Mouse (Mus musculus) frontal cortex, adult (tissue): ENCODE measurements around the gene Mxra7.
"Not testable (repeated sequence)": the region's sequence is repeated elsewhere in the genome, so short reads cannot be mapped to it uniquely, and the experiment has no call there.

Experiments
- ATAC-seq: cut with Nextera tagmentation; 2 replicates; pipeline ENCODE4 v1.9.2; 2017; ENCODE audit warnings: mild to moderate bottlenecking, moderate library complexity, mixed read lengths; ENCODE audit not compliant: low TSS enrichment

Gene Mxra7

DNA sequence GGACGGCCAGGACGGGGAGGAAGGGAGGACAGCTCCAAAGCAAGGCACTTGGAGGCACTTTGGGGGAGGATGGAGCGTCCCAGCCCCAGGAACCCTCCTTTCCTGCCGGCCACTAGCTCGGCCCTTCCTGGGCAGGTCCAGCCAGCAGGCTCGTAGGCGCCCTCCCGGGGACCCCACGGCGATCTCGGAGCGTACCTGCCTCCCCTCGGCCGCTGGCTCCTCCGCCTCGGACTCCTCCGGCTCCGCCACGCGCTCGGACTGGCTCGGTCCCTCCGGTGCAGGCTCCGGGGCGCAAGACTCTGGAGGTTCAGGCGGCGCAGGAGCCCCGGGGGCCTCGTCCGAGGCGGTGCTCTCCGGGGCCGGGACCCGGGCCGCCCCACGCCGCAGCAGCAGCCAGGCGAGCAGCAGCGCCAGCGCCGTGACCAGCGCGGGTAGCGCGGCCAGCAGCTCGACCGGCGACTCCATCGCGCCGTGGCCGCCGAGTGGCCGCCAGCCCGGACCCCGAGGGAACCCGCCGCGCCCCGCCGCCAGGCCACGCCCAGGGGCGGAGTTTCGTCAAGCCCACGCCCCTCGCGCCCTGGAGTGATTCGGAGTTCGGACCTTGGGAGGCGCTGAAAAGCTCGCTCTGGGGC is at the start of gene Mxra7:
Gene Mxra7, minus strand, starts transcription at position 513 of the 632 bp plus-strand sequence.
- peak; percentile 45; the same call in 1 of the 2 replicates for ATAC-seq

DNA sequence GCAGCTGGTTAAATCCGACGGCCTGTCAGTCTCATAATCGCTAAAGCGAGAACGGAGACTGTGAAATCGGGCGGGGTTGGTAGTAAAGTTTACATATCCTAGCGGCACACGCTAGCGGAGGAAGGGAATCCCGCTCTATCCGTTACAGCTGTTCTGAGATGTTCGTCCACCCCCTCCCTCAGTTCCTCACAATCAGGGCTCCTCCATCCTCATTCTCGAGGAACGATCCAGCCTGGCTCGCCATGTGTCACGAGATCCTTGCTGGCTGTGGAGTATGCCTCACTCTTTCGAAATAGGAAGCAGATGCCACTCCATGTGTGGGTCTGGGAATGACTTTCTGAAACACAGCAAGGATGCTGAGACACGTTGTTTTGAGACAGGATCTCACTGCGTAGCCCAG is 46.1 kb upstream of the Mxra7 start:
- peak; percentile 84 for ATAC-seq

DNA sequence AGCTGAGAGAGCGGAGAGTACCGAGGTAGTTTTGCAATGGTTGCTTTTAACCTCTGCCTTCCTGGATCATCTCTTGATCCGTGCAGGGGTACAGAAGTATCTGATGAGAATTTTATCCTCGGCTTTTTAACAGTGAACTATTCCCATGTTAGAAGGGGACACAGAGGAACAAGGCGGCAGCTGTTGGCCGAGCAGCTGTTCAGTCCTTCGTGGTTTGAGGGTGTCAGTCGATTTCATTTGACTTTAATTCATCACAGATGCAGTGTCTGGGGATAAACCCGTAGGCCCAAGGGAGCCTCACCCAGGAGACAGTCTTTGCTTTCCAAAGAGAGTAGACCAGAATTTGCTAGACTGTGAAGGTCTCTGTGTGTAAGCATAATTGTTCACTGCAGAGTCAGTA is 43.7 kb upstream of the Mxra7 start:
- no peak for ATAC-seq

DNA sequence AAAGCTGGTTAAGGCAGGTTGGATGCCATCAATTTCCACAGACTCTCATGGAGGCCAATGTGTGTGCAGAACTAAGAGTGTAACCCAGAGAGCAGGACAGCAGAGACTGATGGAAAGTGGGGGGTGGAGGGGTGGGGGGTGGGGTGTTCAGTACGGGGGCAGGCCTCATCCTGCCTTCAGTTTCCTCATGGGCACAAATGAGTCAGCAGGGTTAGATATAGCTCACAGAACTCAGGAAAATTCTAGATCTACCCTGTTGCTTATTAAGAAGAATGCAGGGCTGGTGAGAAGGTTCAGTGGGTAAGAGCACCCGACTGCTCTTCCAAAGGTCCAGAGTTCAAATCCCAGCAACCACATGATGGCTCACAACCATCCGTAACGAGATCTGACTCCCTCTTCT is 41.8 kb upstream of the Mxra7 start:
- ATAC-seq, result no peak

DNA sequence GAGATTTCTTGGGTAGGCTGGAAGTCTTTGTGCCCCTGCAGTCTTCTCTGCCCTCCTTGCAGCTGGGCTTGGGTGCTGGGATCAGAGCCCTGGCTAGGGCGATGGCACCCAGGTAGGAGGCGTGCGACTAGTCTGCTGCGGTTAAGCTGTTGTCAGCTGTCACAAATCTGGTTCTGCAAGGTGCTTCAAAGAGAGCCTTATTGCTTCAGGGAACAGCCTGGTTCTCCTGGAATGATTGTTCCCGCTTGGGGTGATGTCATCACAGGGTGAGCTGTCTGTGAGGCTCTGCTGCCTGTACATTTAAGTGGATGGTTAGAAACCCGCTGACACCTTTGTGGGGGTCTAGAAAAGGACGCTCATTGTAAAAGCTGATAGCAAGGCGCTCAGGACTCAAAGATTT is 41.4 kb upstream of the Mxra7 start:
- no peak for ATAC-seq

DNA sequence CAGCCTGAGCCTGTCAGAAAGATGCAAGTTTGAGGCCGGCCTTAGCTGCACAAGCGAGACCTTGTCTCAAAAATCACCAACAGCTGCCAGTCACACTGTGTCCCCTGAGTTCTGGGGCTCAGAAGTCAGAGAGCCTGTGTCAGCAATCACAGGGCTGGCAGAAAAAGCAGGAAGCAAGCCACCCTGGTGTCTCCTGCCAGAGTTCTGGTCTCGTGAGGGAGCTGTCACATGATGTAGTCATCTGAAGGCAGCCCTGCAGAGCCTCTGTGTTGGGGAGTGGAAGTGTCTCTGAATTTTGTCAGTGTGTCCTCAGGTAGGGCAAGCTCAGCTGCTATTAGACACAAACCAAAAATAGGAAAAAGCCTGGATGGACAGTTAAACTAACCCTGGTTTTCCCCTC is 40.3 kb upstream of the Mxra7 start:
- ATAC-seq, result no peak

DNA sequence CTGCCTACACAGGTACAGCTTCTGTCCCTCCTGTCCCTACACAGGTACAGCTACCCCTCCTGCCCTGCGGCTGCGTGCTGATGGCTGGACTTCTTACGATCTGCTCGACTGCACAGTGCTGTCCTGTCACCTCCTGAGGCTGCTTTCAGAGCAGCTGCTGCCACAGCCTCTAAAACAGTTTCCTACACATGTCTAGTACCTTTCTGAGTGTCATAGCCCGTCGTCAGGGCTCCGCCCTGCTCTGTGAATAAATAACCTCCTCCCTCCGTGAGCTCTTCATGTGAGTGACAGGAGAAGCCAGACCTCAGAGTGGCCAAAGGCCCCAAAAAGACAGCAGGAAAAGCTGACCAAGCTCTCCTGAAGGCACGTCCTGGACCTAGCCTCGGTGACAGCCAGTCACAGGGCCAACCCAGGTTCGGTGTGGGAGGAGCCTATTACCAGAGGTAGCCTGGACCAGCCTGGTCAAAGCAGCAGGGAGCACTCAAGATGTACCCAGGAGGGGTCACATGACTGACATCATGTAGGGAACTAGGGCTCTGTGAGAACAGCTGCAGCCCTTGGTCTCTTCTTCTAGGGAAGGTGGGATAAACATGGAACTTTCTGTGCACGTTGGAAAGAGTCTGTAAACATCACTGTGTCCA is 38.2 kb upstream of the Mxra7 start:
- ATAC-seq, result no peak

DNA sequence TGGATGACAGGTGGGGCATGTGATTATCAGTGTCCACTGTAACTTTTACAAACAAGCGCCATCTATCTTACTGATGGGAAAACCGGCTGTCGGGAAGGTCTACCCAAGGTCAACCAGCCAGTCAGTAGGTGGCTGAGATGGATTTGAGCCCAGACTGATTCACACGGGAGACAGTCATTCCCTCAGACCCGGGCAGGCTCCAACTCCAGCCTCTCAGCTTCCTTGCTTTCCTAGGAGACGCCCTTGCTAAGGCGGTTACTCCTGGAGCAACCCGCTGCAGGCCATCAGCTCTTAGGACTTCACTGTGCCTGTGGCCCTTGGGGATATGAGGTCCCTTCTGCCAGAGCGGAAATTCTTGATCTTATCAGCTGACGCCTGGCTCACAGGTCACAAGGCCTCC is 36.6 kb upstream of the Mxra7 start:
- no peak for ATAC-seq

DNA sequence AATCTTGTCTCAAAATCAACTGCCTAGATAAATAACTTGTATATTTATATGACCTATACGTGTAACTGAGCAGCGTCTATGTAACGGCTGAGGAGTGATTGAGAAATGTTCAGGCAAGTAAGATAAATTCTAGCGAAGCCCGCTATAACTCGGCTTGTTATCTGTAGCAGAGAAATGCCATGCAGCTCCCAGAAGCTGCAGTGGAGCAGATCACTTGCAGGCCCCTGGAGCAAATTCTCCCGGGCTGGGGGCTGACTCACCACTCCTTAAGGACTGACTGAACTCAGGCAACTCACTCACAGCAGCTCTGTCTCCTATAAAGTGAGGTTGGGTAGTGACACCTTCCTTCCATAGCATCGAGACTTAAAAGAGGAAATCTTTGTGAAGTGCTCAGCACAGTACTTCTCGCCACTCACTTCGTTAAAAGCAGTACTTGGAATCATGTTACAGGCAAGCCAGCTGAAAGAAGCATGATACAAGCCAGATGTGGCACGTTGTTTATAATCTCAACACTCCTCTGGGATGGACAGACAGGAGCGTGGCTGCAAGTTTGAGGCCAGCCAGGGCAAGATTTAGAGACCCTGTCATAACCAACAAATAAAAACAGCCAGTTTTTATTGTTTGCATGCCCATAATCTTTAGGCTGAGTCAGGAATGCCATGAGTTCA is 29.5 kb upstream of the Mxra7 start:
- ATAC-seq, result no peak

DNA sequence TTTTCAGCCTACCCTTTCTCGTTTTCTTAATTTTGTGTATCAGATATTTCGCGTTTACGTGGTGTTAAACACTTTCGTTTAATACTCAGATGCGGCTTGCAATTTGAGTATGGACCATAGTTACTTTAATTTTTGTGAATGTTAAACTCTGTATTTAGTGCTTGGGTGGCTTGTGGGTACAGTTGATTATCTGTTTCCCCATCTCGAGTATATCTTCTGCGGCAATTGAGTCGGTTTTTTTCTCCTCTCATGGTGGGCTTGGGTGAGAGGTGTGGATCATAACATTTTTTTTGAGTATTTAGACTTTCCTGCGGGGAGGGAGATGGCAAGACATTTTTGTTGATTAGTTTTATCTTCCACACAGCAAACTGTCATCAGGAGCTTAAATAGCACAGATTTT is 26.4 kb upstream of the Mxra7 start:
- ATAC-seq, result no peak

DNA sequence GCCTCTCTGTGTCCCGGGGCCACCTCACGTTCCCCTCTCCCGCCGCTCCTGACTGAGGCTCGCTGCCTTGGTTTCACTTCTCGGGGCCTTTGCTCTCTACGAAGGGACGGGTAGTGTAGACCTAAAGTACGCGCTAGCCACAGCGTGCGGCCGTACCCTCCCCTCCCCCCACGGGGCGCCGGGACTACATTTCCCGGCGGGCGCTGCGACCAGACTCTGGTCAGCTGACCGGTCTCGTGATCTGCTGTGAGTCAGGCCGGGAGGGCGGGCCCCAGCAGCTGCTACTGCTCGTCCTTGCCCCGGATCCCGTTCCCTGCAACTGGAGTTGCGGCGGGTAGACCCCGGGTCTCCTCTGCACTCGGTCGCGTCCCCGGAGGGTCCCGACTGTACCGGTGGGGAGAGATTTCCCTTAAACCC is 25.7 kb upstream of the Mxra7 start:
- peak; percentile 83 for ATAC-seq

DNA sequence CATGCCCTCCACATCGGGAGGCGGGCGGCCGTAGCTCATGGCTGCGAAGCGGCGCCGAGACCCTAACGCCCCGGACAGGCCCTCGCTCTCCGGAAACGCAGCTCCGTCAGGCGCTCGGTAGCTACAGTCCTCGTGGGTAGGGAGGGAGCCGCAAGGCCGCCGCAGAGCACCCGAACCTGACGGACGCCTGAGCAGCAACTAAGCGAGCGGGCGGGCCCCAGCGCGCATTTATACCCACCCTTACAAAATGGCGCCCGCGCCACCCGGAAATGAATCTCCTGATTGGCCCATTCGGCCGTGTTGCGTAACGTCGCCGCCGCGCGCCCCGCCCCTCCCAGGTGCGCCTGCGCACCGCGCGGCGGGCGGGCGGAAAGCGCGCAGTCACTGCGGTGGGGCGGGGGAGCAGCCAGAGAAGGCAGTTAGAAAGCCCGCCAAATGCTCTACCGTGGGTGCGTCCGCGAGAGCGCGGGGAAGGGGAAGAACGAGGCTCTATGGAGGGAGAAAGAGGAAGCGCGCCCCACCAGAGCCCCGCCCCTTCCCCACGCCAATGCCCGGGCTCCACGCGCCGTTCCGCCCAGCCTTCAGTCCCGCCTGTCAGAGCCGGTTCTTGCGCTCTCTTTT is 25.2 kb upstream of the Mxra7 start, which contains the start of gene Srsf2:
Gene Srsf2, minus strand, starts transcription at position 204 of the 621 bp plus-strand sequence.
- ATAC-seq, result peak; percentile 74

DNA sequence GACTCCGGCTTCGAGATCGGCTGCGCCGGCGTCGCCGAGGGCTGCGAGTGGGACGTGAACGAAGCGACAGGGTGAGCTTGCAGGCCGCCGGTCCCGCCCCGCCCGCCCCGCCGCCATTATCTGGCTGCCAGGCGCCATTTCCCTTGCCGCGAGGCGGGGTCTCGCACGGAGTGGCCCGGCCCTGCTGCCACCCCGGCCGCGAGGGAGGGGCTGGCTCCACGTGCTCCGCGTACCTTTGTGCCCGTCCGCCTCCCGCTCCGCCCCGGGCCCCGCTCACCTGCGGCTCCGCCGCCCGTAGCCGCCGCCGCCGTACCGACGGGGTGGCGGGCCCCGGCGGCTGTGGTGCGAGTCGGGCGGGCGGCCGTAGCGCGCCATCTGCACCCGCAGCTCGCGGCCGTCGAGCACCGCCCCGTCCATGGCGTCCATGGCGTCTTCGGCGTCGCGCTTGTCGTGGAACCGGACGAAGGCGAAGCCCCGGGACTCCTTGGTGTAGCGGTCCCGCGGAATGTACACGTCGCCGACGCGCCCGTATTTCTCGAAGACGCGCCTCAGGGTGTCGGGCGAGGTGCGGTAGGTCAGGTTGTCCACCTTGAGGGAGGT is 24.5 kb upstream of the Mxra7 start, which contains the start of gene Mfsd11:
Gene Mfsd11, plus strand, starts transcription at position 150 of the 600 bp plus-strand sequence.
- peak; percentile 20; the same call in 1 of the 2 replicates for ATAC-seq

DNA sequence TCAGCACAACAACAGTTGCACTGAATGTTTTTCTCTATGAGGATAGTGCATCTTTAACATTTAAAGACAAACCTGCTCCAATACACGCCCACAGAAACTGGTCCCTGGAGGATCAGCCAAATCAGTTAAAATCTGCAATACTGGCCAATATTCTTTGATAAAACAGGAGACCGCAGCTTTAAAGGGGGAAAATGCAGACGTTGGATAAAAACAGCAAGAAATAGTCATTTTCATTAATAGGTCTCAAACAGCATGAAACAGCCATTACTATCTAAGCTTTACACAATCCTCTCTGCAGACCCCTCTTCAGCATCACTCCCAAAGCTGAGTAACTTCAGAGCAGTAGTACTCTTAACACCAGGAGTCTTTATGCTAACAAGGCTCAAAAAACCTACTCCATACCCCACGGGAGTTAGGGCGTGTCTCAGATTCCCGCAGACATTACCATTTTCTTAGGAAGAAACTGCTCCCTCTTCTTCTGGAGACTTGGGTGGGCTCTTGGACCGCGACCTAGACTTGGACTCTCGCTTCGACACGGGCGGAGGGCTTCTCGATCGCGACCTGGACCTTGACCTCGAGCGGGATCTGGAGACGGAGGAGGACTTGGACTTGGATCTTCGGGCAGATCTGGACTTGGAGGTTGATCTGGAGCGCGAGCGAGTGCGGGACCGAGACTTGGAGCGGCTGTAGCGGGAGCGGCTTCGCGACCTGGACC is 23.9 kb upstream of the Mxra7 start:
- ATAC-seq, result no peak

DNA sequence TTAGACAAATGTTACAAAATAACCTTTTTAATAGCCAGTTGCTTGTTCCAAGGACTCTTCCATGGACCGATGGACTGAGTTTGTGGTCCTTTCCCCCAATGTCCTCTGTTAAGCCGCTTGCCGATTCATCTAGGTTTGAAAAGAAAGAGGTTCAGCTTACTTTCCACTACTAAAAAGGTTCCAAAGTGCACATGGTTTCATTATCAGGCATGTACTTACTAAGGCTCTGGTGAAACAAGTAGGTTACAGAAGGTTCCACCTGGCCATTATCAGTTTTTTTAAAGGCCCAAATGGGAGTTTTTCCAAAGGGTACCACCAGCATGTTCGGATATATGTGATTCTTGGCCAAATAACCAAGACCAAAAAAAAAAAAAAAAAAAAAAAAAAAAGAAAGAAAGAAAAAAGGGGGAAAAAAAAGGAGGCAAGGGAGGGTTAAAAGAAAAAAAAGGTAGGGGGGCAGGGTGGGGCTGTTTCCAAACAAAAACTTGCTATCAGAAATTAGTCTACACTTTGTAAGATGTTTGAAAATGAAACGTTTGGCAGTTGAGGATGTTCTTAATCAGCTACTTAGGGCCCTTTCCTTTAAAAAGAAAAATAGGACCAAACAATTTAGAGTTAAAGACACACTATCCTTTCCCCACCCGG is 23.1 kb upstream of the Mxra7 start:
- ATAC-seq, result no peak

DNA sequence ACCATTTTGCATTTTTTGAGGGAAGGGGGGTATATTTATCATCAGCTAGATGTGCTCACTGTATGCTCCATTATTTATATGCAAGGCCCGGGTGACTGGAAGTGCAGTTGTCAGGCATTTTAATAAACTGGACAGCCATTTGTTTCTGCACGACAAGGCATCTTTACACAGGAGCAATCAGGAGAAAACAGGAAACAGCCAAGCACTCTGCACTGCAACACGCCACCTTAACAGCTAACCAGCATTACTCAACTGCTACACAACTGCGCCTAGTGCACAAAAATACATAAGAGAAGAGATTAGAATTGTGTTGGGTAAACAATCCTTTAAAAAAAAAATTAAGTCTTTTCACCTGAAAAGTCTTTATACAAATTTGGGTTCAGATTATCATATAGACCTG is 22.2 kb upstream of the Mxra7 start:
- ATAC-seq, result no peak

DNA sequence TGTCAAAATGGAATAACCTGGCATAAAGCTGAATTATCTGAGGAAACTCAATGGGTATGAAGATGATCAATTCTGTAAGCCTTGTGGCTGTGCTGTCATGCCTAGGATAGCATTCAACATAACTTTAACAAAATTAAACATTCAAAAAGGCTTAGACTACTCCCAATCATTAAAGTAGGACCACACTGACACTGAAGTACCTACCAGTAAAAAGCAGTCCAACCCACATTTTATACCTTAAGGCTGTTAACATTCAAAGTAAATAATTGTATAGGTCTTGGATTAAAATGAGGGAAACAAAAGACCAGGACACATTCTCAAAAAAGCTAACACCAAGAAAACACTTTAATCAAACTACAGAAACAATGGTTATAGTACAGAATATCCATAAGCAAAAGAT is 21.7 kb upstream of the Mxra7 start:
- ATAC-seq, result no peak

DNA sequence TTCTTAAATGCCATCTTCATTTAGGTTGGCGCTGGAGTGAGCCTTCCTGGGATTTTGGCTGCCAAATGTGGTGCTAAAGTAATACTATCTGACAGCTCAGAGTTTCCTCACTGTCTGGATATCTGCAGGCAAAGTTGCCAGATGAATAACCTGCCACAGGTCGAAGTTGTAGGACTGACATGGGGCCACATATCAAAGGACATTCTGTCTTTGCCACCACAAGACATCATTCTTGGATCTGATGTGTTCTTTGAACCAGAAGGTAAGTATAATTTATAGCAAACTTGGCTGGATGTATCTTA is 21.0 kb upstream of the Mxra7 start:
- not testable (repeated sequence) for ATAC-seq

DNA sequence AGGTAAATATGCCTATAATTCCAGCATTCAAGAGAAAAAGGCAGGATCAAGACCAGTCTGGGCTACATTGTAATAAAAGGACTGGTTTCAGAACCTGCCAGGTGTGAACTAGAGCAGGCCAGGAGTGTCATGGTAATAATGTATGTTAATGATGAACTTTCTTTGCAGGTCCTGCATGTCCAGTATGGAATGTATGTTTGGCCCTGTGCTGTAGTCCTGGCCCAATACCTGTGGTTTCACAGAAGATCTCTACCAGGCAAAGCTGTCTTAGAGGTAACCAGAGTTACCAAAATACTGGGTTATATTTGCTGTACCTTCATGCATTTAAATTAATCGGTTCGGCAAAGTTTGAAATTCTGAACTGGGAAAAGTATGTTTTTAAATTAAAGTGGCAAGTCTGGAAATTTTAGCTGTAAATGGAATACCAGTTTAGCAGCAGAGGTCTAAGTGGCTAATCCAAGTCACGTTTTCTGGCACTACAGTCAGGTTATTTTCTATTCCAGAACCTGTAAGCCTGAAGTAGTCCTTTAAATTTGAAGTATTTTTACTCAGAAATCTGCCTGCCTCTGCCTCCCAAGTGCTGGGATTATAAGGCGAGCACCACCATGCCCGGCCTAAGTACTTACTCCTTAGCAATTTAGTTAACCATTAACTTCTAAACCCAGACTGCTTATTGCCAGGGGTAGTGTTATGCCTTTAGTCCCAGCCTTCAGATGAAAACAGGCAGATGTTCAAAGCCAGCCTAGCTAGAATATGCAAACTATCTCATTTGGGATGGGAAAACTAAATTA is 20.4 kb upstream of the Mxra7 start:
- no peak for ATAC-seq
